Mouse (Mus musculus): ENCODE results near the gene Gm20812. TPM values are rescaled to one million over a fixed set of nuclear protein-coding genes. Genes with fewer than 3 reads are reported as not detected.
"Not testable (repeated sequence)": the region's sequence is repeated elsewhere in the genome, so short reads cannot be mapped to it uniquely, and the experiment has no call there.

Gm20812 gene
- total RNA-seq (2021): not detected
- long read RNA-seq, experiment 1: 0 reads
- long read RNA-seq, experiment 2: 0 reads

DNA sequence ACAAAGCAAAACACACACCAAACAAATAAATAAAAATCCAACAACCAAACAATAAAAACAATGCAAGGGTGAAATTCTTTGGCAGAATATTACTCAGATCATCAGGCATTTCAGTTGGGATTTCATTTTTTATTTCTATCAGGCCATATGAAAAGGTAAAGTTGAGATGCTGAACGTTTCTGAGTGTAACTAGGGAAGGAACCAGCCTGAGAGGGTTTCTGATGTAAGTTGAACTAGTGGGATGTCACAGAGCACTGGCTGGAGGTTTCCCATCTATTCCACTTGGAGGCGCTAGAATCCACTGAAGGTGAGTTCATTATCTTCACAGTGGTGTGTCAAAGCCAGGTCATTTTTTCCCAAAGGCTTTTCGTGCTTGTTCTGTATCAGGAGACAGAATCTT is at the start of gene Gm20812:
Gene Gm20812, plus strand, starts transcription at position 301 of the 400 bp plus-strand sequence.
- DNase-seq; intact Hi-C loops (cut with DNase I): not testable (repeated sequence)

Other genes starting within 250 kb of the Gm20812 start
- not detected for gene Gm29554, start 108.0 kb upstream of the Gm20812 start, total RNA-seq (2021)